Mouse (Mus musculus) ovary, postnatal 36 days (tissue): ENCODE data around the gene Insc.

Experiments
- DNase-seq: peaks from one replicate; pipeline ENCODE4 v3.0.0; 2022; ENCODE audit warnings: low spot score, mixed read lengths

The Insc gene

DNA sequence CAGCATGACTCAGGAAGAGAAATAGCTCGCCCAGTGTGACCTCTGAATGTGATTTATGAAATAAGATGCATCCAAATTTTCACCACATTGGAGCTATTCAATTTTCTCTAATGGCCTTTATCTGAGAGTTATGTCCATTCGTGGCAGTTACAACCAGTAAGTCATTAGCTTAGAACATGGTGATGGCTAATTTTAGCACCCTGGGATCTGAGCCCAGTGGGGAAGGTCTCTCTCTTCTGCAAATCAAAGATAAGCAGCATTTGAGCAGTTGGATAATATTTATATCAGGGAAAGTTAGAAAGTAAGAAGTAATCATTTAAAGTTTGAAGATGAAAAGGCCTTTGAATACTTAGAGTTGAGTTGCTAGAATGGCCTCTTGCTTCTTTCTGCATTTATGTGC is 19.2 kb downstream of the Insc start:
- DNase-seq = no peak

- DNase-seq = no peak
Measured at GRCm38 (mm10) chr7:114765273-114765672, 21.8 kb downstream of the Insc start.

DNA sequence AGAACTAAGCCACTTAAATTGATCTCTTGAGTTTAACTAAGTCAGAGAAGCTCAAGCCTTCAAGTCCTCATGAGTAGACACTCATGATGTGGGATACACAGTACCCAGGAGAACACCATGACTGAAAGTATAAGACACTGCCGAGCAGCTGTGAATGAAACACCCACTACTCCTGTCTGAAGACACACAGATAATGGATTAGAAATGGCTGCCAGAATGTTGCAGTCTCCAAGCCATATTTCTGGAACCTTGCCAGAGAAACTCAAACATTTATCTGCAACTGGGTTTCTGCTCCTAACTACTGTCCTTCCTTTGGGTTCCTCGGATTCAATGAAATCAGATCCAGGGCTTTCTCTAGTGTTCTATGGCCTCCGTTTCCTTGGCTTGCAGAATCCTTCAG is 23.0 kb downstream of the Insc start:
- DNase-seq = no peak

DNA sequence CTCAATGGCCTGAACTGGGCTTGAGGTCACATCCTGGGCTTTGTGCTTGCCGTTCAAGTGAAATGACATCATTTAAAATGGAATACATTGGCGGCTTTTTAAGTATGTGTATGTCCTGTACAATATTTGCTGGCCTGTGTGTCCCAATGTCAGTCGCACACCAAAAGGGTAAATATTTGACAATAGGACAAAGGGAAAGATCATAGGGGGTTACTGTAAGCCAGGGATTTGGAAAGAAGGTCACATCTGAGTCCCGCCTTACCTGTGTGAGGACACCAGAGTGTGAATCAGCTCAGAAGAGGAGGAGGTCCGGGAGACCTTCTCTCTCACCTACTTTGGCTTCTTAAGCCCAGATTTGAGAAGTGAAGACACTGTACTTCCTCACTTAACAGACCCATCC is 25.0 kb downstream of the Insc start:
- DNase-seq = no peak

- no peak for DNase-seq
Measured at GRCm38 (mm10) chr7:114769041-114769440, 25.5 kb downstream of the Insc start.

GRCm38 (mm10) chr7:114770586-114770985 is 27.1 kb downstream of the Insc start:
- DNase-seq = no peak

GRCm38 (mm10) chr7:114771801-114772200 is 28.3 kb downstream of the Insc start:
- DNase-seq = no peak

GRCm38 (mm10) chr7:114773781-114774180 is 30.3 kb downstream of the Insc start:
- no peak for DNase-seq

- DNase-seq = no peak
Measured at GRCm38 (mm10) chr7:114775856-114776255, 32.4 kb downstream of the Insc start.

GRCm38 (mm10) chr7:114778156-114778770 is 34.8 kb downstream of the Insc start:
- no peak for DNase-seq

DNA sequence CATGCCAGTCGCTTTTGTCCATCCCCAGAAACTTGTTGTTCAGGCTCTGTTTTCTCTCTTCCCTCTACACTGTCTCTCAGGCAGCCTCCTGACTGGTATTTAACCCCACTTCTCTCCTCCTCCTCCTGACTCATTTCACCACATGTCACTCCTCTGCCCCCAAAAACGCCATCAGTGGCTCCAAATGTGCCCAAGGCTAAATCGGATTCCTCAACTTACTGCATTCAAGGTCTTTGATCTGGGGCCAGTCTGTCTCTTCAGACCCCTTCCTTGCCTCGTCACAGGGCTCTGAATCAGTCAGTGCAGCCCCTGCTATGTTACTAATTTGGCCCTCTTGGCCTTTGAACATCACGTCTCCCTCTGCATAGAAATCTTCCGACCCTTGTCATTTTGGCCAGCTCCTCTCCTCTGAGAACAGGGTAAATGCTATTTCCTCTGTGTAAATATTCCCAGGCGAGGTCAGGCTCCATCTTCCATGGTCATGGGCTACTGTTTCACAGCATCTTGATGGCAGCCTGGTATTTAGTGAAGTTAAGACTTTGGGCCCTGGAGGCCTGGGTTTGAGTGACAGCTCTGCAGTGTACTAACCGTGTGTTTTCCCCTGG is 35.7 kb downstream of the Insc start:
- no peak for DNase-seq

DNA sequence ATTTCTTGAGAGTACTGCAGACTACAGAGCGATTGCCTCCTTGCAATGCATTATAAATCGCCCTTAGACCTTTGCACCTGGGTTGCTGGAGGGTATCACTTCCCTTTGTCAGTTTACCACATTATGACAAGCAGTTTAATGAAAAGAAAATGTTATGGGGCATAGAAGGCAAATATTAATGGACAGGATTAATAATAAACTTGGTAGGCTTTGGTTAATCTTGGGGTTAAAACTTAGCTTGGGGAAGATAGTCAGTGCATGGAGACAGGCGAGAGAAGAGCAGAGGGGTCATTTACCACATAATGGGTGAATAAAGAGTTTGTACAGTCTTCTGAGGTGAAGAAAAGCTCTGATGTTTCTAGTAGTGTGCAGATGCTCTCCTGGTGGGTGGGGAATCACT is 39.8 kb downstream of the Insc start:
- DNase-seq = no peak

GRCm38 (mm10) chr7:114791087-114791486 is 47.6 kb downstream of the Insc start:
- DNase-seq = no peak

DNA sequence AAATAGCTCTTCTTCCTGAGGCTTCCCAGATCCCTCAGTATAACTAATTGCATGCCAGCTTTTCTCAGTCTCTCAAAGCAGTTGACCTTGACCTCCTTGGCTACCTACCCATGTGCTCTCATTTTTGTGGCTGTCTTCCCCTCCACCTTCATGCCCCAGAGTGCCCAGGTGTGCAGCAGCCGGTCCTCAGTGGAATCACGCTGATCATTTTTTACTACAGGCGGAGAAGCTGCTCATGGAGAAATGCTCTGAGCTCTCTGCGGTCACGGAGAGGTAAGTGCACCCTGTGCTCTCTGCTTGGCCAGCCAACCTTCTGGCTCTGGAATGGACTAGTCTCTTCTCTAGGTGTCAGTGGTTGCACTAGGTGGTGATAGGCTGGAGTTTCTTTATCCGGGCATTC is 48.5 kb downstream of the Insc start:
- no peak for DNase-seq

DNA sequence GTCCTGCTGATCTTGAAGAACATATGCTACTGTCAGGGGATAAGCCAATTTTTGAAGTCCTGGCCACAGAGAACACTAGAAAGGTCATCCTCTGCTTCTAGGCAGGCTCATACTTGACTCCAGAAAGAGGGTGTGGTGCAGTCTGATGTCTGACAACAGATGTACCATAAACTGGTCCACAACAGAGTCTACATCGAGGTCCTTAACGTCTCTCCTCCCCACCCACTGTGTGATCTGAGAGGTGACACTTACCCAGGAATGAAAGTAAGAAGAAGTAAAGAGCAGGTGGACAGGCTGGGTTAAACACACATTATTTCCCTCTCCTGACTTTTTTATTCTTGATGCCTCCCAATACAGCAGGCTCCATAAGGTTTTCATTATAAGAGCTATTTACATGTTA is 50.9 kb downstream of the Insc start:
- no peak for DNase-seq

DNA sequence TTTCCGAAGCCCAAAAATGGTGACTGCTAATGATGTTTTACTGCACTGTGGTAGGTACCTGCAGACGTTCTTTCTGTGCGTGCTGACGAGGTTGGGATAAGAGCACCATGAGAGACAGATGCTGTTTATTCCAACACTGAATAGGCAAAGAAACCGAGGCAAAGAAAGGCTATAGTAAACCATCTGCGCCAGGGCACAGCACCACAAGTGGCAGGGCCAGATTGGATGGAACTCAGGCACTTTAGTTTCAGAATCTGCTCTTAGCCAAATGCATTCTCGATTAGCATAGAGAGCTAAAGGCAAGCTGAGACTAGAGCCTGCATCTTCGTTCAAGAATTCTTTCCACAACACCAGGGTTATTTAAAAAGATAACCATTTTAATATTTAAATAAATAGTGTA is 59.1 kb downstream of the Insc start:
- no peak for DNase-seq

DNA sequence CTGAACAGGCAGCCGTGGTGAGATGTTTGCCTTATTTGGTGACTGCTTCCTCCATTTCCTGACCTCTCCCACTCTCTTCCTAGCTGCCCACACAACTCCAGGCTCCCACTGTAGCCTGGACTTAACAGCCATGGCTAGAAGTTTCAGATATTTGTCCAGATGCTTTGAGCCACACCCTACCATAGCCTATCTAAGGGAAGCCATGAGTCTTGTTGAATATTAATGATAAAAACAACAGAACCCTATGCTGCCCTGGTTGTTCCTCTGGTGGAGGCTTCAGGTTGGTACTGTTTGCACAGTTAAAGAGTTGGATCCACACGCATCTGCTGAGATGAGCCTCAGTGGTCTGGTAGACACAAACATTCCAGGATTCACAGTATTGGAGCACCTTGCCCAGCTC is 61.8 kb downstream of the Insc start:
- no peak for DNase-seq

DNA sequence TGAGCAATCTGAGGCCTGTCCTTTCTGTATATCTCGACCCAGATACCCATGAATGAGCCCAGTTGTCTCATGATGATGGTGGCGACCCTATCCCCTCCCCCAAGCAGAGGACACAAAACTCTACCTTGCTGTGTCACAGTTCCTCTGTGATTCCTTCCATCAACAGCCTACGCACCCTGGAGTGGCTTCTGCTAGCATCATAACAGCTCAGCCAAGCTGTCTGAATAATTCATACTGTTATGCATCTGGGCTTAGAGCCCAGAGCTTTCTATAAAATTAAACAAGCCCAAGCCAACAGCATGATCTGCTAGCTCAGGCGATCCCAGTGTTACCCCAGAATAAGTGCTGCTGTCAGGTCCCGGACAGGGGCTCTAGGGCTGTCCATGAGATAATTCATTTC is 63.8 kb downstream of the Insc start:
- DNase-seq = no peak

GRCm38 (mm10) chr7:114808341-114808740 is 64.8 kb downstream of the Insc start:
- no peak for DNase-seq

DNA sequence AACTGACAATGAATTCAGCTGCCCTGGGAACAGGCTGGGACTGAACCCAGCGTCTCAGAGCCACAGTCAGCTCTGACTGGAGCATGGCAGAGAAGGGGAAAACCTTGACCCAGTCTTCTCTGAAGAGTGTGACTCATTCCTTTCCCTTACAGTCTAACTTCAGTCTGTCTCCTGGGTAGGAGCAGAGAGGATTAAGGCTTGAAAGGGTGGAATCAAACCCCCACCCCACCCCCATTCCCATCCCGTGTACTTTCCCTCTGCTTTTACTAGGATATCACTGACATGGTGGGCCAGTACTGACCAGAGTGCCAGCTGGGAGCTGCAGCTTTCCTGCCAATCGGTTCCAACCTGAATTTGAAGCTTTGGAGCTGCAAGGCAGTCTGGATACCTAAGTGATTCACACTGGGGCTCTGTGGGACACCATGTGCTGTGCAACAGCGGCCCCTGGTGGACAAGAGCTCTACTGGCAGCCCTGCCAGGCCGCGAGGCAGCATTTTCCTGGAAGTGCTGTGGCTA is 73.9 kb downstream of the Insc start:
- DNase-seq = peak; percentile 82

DNA sequence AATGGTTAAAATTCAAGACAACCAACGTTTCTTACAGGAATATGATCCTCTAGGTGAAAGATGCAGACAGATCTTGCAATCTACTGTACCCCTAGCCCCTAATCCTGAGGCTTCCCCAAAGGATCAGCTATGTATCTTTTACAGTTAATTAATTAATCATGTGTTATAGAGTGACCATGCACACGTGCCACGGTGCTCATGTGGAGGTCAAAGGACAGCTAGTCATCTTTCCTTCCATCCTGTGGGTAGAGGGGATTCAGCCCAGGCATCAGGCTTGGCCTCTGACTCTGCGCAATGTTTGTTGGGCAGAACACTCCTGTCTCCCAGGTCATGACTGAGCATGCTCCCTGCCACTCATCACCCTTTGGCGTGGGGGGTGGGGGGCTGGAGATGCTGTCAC is 74.4 kb downstream of the Insc start:
- no peak for DNase-seq

- no peak for DNase-seq
Measured at GRCm38 (mm10) chr7:114818351-114818750, 74.9 kb downstream of the Insc start.

- DNase-seq = no peak
Measured at GRCm38 (mm10) chr7:114818836-114819235, 75.3 kb downstream of the Insc start.

- DNase-seq = no peak
Measured at GRCm38 (mm10) chr7:114822736-114823135, 79.2 kb downstream of the Insc start.
